Mouse (Mus musculus) ES-Bruce4 (cell line): Measurements from ENCODE around the gene Lpin2.

Experiments
- CTCF ChIP-seq: IDR thresholded peaks from one replicate; pipeline ENCODE4 v1.8.1; 2011; ENCODE audit warnings: low read depth, low read length
- POLR2A ChIP-seq: IDR thresholded peaks from one replicate; pipeline ENCODE4 v1.8.1; 2011; ENCODE audit warnings: low read length; ENCODE audit not compliant: insufficient read depth

DNA sequence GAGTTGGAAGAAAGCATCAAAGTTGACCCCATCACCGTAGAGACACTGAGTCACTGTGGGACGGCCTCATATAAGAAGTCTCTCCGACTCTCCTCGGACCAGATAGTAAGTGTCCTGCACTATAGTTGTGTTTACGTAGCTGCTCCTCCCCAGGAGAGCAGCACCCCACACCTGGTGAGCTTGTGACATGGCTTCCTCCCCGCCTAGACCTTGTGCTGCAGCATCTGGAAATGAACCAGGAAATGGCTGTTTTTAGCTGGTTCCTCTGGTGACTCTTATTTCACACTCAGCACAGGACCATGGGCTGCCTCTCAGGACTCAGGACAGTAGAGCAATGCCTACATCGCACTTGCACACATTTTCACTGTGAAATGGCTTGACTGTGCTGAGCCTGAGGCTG lies 60.3 kb downstream of the Lpin2 start:
- TF ChIP-seq CTCF (no peak), POLR2A (no peak)
